Mouse (Mus musculus) adrenal gland, adult 2 months (tissue): ENCODE data around the gene Cntn3. TPM values are rescaled to one million over a fixed set of nuclear protein-coding genes. Genes with fewer than 3 reads are reported as not detected.
"Not testable (repeated sequence)": the region's sequence is repeated elsewhere in the genome, so short reads cannot be mapped to it uniquely, and the experiment has no call there.

Experiments
- DNase-seq: peaks from one replicate; pipeline ENCODE4 v3.0.0; 2021
- long read RNA-seq: library from polyadenylated mRNA; stranded (forward); transcript quantifications from one replicate; pipeline ENCODE4 v2.0.0, GENCODE M21; 2021
- polyA plus RNA-seq: library from polyadenylated mRNA; depleted of rRNA; stranded (reverse); fragments of >200 nt; gene quantifications from 2 replicates; pipeline ENCODE4 v1.2.3, GENCODE M21; 2012; rRNA removed
- total RNA-seq, 2 experiments: library from RNA; stranded (reverse); gene quantifications; 2 replicates each; pipeline ENCODE4 v1.2.3; 2021

Gene Cntn3
- under 1 TPM; 0.29 to 0.73 TPM for total RNA-seq
- not detected in 2 replicates for polyA plus RNA-seq
- long read RNA-seq, result 0 reads

DNA sequence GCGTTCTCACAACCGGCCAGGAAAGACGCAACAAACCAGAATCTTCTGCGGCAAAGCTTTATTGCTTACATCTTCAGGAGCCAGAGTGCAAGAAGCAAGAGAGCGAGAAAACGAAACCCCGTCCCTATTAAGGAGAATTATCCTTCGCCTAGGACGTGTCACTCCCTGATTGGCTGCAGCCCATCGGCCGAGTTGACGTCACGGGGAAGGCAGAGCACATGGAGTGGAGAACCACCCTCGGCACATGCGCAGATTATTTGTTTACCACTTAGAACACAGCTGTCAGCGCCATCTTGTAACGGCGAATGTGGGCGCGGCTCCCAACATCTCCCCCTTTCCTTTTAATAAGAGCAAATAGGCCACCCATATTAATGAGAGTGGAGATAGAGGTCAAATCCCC lies at the start of gene Cntn3:
TSS of gene Cntn3 (minus strand) at position 101 of the 400 bp plus-strand sequence.
- not testable (repeated sequence) for DNase-seq

- DNase-seq, result no peak
These were observed 27.9 kb upstream of the Cntn3 start for GRCm38 (mm10) chr6:102600773-102601172.

- no peak for DNase-seq
These were observed 24.9 kb upstream of the Cntn3 start for GRCm38 (mm10) chr6:102597756-102598155.

GRCm38 (mm10) chr6:102590151-102590550 lies 17.2 kb upstream of the Cntn3 start:
- DNase-seq, result no peak

GRCm38 (mm10) chr6:102589311-102589710 lies 16.4 kb upstream of the Cntn3 start:
- DNase-seq, result no peak

DNA sequence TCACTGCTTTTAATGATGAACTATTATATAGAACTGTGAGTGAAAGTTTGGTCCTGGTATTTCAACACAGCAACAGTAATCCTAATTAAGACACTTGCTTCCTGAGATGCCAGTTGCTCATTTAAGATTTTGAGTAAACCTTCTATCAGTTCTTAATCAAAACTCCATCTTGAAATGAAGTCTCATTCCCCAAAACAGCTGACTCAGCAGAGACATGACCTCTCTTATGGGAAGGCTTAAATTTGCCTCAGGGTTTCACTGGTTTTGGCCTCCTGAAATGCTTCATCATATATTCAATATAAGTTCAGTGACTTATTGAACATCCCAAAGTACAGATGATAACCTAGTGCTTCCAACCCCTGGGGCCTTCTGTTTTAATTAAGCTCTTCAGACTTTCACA lies 13.2 kb upstream of the Cntn3 start:
- no peak for DNase-seq

DNA sequence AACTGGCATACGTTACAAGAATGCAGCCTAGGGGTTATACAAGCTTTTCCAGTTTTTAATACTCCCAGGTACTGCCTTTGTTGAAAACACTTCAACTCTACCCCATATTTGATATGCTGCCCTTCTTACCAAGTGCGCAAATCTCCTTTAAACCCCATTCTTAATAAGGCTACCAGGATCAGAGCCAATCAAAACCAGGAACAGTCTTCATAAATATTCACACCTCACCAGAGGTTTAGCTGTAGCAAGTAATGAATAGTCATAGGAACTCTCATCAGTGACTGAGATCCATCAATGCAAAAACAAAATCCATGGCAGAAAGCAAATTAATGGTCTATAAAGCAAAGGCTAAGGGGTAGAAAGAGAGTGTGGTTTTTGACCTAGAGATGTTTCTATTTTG lies 10.7 kb upstream of the Cntn3 start:
- DNase-seq, result no peak

DNA sequence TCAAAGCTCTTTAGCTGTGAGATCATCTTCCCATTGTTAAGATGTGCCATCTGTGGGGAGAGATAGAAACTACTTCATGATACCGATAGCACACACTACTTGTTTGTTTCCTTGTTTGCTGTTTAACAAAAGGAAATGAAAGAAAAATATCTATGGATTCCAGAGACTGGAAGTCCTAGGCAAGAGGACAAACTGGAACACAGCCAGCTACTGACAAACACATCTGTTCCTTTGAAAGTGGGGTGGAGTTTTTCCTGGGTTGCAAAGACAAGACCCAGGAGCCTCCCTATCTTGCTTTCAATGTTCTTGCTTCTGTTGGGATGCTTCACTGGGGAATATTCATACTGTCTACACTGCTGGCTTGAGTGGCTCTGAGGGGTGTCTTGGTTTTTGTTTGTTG lies 5.4 kb downstream of the Cntn3 start:
- DNase-seq, result no peak

- DNase-seq, result no peak
These were observed 7.7 kb downstream of the Cntn3 start for GRCm38 (mm10) chr6:102565228-102565627.

GRCm38 (mm10) chr6:102564011-102564731 lies 8.7 kb downstream of the Cntn3 start:
- DNase-seq, result peak; percentile 45

DNA sequence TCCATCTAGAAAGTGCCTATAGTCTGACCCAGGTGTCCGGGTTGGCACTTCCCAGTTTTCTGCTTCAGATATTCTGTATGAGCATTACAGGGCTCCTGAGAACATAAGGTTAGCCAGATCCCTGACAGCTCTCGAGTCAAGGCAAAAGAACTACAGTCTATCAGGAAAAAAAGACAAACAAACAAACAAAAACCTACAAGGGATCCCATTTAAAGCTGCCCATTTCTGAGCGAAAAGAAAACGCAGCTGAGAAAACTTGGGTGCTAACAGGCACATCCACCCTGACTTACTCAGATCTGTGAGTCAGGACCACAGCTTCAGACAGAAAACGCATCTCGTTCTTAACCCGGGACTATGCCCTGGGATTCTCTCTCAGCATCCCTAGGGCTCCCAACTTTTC lies 9.5 kb downstream of the Cntn3 start:
- no peak for DNase-seq

GRCm38 (mm10) chr6:102557521-102557920 lies 15.4 kb downstream of the Cntn3 start:
- no peak for DNase-seq

DNA sequence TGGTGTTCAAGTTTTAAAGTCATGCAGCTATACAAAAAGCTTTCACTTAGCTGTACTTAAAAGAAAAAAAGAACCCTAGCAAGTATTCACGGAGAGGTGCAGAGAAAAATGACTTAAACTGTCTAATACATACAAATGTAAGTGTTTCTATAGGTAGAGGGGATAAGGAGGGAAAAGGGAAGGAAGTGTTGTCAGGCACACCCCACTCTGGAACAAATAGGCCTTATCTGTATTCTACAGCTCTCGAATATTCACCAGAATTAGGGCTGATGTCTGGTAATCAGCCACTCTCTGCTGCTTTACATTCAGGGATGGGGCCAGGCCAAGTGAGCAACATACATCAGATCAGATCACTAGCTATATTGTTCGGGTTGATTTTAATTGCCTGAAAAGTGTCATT lies 16.4 kb downstream of the Cntn3 start:
- no peak for DNase-seq

GRCm38 (mm10) chr6:102555814-102556437 lies 17.0 kb downstream of the Cntn3 start:
- DNase-seq, result no peak

GRCm38 (mm10) chr6:102555067-102555657 lies 17.7 kb downstream of the Cntn3 start:
- peak; percentile 23 for DNase-seq

DNA sequence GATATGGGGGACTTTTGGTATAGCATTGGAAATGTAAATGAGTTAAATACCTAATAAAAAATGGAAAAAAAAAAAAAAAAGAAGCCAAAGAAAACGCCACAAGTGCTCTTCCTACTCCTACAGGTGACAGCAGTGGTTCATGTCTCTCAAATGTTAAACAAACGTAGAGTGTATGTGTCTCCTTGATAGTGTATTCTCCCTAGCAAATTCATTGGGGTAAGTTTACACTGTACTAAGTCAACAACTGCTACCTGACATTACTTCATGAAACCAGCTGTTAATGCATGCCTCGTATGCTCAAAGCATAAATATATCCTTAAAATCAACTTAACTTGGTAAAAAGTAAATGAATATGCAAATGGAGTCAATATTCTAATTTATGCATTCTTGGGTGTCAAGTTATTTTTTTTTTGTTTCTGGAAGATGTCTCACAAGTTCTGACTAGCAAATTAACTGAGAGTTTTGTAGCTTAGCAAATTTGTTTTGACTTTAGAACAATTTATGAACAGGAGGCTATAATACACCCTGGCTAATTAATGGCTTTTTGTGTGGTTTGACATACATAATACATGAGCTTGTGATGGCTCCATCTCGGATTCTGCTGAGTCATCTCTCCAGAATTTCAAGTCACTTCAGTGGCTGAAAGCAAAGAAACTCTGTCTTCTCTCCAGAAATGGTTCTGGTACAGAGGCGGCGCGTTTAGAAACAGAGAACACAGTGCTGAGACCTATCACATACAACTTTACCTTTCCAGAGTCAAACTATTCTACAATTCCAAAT lies 31.1 kb downstream of the Cntn3 start:
- no peak for DNase-seq

DNA sequence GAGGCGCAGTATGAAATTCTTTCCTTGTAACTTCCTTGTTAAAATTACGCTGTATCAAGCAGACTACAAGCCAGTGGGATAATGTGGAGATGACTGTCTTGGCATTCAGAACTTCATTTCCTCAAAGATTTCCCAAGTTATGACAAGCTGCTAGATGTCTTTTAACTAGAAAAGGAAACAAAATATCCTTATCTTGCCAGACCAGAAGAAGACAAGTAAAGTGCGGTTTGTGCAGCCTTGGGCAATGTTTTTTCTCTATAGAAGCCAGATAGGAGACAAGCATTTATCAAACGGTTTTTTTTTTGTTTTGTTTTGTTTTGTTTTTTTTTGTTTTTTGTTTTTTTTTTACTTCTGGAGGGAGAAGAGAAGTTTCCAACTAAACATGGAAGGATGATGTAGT lies 37.3 kb downstream of the Cntn3 start:
- DNase-seq, result no peak

DNA sequence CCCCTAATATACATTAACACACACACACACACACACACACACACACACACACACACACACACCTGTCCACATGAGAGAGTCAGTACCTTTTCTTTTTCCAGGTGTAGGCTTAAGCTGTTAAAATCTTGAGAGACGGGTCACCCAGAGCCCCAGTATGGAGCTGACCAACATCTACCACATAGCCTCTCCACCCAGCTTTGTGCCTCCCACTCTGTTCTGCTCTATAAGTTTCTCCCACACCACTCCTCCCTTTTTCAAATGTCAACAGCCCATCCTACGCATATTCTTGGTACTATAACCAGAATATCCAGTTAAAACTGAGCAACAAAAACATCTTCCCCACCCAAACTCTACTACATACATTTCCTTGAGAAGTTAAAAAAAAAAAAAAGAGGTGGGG lies 49.9 kb downstream of the Cntn3 start:
- DNase-seq, result no peak

GRCm38 (mm10) chr6:102520977-102521376 lies 51.9 kb downstream of the Cntn3 start:
- no peak for DNase-seq

DNA sequence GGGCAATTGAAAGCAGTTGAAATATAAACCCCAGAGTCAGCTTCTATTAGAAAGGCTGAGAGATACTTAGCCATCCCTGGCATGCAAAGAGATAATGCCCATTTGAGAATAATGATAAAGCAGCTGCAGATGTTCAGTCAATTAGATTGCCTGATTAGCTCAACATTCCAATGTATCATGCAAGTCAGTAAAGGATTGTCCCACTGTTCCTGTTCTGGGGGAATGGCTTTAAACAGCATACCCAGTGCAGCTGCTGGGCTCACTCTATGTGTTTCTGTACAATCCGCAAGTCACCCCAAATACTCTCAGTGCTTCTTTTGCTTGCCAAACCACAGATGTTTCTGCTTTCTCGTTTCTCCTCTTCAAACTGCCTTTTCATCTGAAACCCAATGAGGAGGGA lies 57.7 kb downstream of the Cntn3 start:
- no peak for DNase-seq

DNA sequence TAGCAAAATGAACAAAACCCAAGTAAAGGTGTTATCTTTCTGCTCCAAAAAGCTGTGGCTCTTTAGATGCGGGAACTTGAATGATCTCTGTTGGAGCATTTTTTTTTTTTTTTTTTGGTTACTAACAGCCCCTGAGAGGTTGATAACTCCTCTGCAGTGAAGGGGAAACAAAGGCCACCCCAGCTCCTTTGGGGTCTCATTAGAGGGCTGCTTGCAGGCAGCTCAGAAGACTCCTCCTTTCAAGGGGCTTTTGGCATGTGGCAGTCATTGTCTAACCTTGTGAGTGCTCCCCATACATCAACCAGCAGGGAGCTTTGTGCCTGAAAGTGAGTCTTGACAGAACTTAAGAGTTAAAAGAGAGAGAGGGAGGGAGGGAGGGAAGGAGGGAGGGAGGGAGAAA lies 60.8 kb downstream of the Cntn3 start:
- DNase-seq, result no peak

- DNase-seq, result no peak
These were observed 87.4 kb downstream of the Cntn3 start for GRCm38 (mm10) chr6:102485509-102485908.
